Mouse (Mus musculus): ENCODE results near the gene Osbpl11.
"Not testable (repeated sequence)": the region's sequence is repeated elsewhere in the genome, so short reads cannot be mapped to it uniquely, and the experiment has no call there.

DNA sequence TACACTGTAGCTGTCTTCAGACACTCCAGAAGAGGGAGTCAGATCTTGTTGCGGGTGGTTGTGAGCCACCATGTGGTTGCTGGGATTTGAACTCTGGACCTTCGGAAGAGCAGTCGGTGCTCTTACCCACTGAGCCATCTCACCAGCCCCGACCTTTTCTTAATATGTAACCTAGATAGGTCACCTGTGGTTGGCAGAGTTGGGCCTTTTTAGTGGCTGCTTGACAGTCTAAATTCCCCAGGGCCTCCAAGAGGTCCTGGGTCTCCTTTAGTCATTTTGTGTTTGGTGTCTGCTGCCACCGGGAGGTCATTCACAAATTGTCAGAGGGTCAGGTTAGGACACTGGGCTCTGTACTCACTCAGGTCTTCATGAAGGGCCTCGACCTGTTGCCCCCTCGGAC lies 45.8 kb upstream of the Osbpl11 start:
- not testable (repeated sequence) for TF ChIP-seq CTCF (IDR thresholded peaks at IDR 0.05; ENCODE audit: borderline replicate concordance, insufficient read depth, low read length); POLR2A (IDR thresholded peaks at IDR 0.05; ENCODE audit: low read depth, low read length)
